Comparison of ENCODE assay signal across 14 mouse cellular contexts in the genomic region with DNA sequence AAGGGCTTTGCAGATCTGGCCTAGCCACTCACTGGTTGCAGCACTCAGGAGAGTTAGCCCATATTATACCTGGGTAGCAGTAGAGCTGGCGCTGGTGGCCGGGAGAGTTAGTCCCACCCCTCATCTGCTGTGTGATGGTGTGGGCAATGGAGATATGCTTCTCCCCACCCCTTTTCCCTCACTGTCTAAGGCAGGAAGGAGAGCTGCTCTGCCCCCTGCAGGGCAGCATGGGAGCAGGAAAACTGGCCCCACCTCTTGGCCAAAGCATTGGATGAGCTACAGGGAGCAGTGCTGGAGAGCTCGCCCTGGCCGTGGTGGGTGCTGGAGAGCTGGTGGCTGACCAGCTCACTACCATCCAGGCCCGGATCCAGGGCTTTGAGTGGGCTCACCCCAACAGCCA.
DNase-seq lines count a peak whose midpoint lies in the region; ATAC-seq and TF ChIP-seq lines count a peak whose summit lies in the region.
"Had no signal": no experiment of that assay in that cellular context is flagged by ENCODE, and none has a peak within 500 bp of the region (broad histone marks: within the 10 kb centered on the region; RNA-seq: fewer than 3 reads in every experiment).

No protein-coding gene starts in this region.

- no peak overlapping the region for H3K4me2 ChIP-seq in kidney, embryonic 14.5 days (replicated peaks; ENCODE audit: low read depth, low read length)
- H3K4me2 ChIP-seq in kidney, embryonic 15.5 days, result no peak overlapping the region
- no peak overlapping the region for H3K4me2 ChIP-seq in liver, postnatal 0 days (ENCODE audit: low read depth, low read length)
- H3K4me2 ChIP-seq: hindbrain, embryonic 12.5 days; limb, embryonic 12.5 days; neural tube, embryonic 13.5 days had no signal

- TF ChIP-seq POLR2A in MEL (IDR thresholded peaks at IDR 0.05; ENCODE audit: control insufficient read depth in 1 of 2, insufficient read depth in 1 of 2, low read depth in 1 of 2, low read length in 2 of 2, poor library complexity in 1 of 2), result no peak

- no peak overlapping the region for H3K9ac ChIP-seq in kidney, embryonic 14.5 days (ENCODE audit: low read depth, low read length)
- no peak overlapping the region for H3K9ac ChIP-seq in kidney, embryonic 15.5 days
- no peak overlapping the region for H3K9ac ChIP-seq in MEL (ENCODE audit: control insufficient read depth, low read depth, low read length, poor library complexity, severe bottlenecking)
- H3K9ac ChIP-seq in liver, postnatal 0 days (replicated peaks), result no peak overlapping the region
- H3K9ac ChIP-seq: hindbrain, embryonic 12.5 days; limb, embryonic 12.5 days; neural tube, embryonic 13.5 days had no signal

- no peaks in the 10 kb centered on the region for H3K79me2 ChIP-seq in MEL (ENCODE audit: control insufficient read depth, insufficient read depth, low read length, poor library complexity)

- WGBS in kidney, embryonic 14.5 days, result 67% methylated on average over 5 of the region's 5 CpGs
- 56% methylated on average over 5 of the region's 5 CpGs for WGBS in kidney, embryonic 15.5 days
- 41% methylated on average over 5 of the region's 5 CpGs for WGBS in liver, postnatal 0 days (ENCODE audit: insufficient replicate concordance)

- TF ChIP-seq CTCF in MEL (IDR thresholded peaks at IDR 0.05 in 2 of 3, conservative IDR thresholded peaks at IDR 0.05 in 1 of 3; ENCODE audit: control insufficient read depth in 1 of 3, insufficient read depth in 1 of 3, low read depth in 2 of 3, low read length in 3 of 3, poor library complexity in 1 of 3, severe bottlenecking in 1 of 3), result peak in 2 of 3 experiments; percentile 15 to 23; a peak in 3 of 6 replicates
- TF ChIP-seq CTCF in liver, postnatal 0 days (IDR thresholded peaks at IDR 0.05; ENCODE audit: low read depth), result peak; percentile 59

- ATAC-seq in kidney, embryonic 14.5 days (ENCODE audit: low FRiP score, low TSS enrichment), result 0 out of 2 replicates have a peak, but pooled peaks have one; percentile 24
- ATAC-seq in kidney, embryonic 15.5 days (replicated peaks; ENCODE audit: low FRiP score), result no peak
- no peak for ATAC-seq in liver, postnatal 0 days
- no peak for ATAC-seq in megakaryocyte, adult 5-6 weeks (ENCODE audit: poor library complexity, severe bottlenecking)

- TF ChIP-seq EP300 in MEL (IDR thresholded peaks at IDR 0.05; ENCODE audit: low read depth in 1 of 2, low read length in 2 of 2), result no peak
- TF ChIP-seq EP300 in liver, postnatal 0 days (IDR thresholded peaks at IDR 0.05; ENCODE audit: low read depth), result no peak

- H3K27me3 ChIP-seq in kidney, embryonic 14.5 days (ENCODE audit: control insufficient read depth, insufficient read depth, low read length), result no peaks in the 10 kb centered on the region
- H3K27me3 ChIP-seq in kidney, embryonic 15.5 days, result peaks cover 10% of the 10 kb centered on the region
- no peaks in the 10 kb centered on the region for H3K27me3 ChIP-seq in MEL (ENCODE audit: control insufficient read depth in 1 of 2, insufficient read depth in 2 of 2, low read length in 2 of 2)
- H3K27me3 ChIP-seq in liver, postnatal 0 days (ENCODE audit: insufficient read depth, low read length), result no peaks in the 10 kb centered on the region
- H3K27me3 ChIP-seq: hindbrain, embryonic 12.5 days had no signal

- no peak overlapping the region for H3K4me3 ChIP-seq in kidney, embryonic 14.5 days (ENCODE audit: low read length)
- no peak overlapping the region for H3K4me3 ChIP-seq in kidney, embryonic 15.5 days (replicated peaks)
- H3K4me3 ChIP-seq in MEL (ENCODE audit: control insufficient read depth in 1 of 2, insufficient read depth in 1 of 2, low read depth in 2 of 2, low read length in 2 of 2), result no peak overlapping the region
- H3K4me3 ChIP-seq in liver, postnatal 0 days (ENCODE audit: low read depth, low read length), result no peak overlapping the region
- H3K4me3 ChIP-seq: hindbrain, embryonic 12.5 days; limb, embryonic 12.5 days; megakaryocyte, embryonic 14.5 days; neural tube, embryonic 13.5 days had no signal

- no peaks in the 10 kb centered on the region for H3K4me1 ChIP-seq in kidney, embryonic 14.5 days (ENCODE audit: control insufficient read depth, insufficient read depth, low read length)
- no peaks in the 10 kb centered on the region for H3K4me1 ChIP-seq in kidney, embryonic 15.5 days
- H3K4me1 ChIP-seq in MEL (ENCODE audit: control insufficient read depth in 1 of 2, insufficient read depth in 2 of 2, low read length in 2 of 2), result no peaks in the 10 kb centered on the region
- H3K4me1 ChIP-seq in liver, postnatal 0 days (ENCODE audit: insufficient read depth), result no peaks in the 10 kb centered on the region
- H3K4me1 ChIP-seq: hindbrain, embryonic 12.5 days; limb, embryonic 12.5 days; neural tube, embryonic 13.5 days had no signal

- TF ChIP-seq RAD21 in MEL (IDR thresholded peaks at IDR 0.05; ENCODE audit: low read depth, low read length), result no peak

- H3K36me3 ChIP-seq in kidney, embryonic 14.5 days (ENCODE audit: control insufficient read depth, insufficient read depth, low read length), result no peaks in the 10 kb centered on the region
- no peaks in the 10 kb centered on the region for H3K36me3 ChIP-seq in kidney, embryonic 15.5 days
- H3K36me3 ChIP-seq in MEL (ENCODE audit: control insufficient read depth in 1 of 2, insufficient read depth in 2 of 2, low read length in 2 of 2), result no peaks in the 10 kb centered on the region
- H3K36me3 ChIP-seq in liver, postnatal 0 days (replicated peaks; ENCODE audit: insufficient read depth, low read length), result no peaks in the 10 kb centered on the region
- H3K36me3 ChIP-seq: hindbrain, embryonic 12.5 days; limb, embryonic 12.5 days; neural tube, embryonic 13.5 days had no signal

- DNase-seq in A20 (ENCODE audit: low read depth, low spot score) (peak; percentile 14), MEL (ENCODE audit: low read depth, low spot score) (no peak)
- DNase-seq in liver, postnatal 0 days, result peak; percentile 25
- no peak for DNase-seq in neural tube, embryonic 10.5 days (ENCODE audit: extremely low spot score, low spot score)
- DNase-seq: adrenal gland, postnatal 10 days; cerebellum, adult 9-11 months; right cerebral cortex, postnatal 25 days had no signal

- H3K27ac ChIP-seq in kidney, embryonic 14.5 days (ENCODE audit: low read depth, low read length), result no peak overlapping the region
- H3K27ac ChIP-seq in kidney, embryonic 15.5 days, result no peak overlapping the region
- H3K27ac ChIP-seq in MEL (ENCODE audit: control insufficient read depth, low read depth, low read length), result no peak overlapping the region
- no peak overlapping the region for H3K27ac ChIP-seq in liver, postnatal 0 days (ENCODE audit: low read depth)
- H3K27ac ChIP-seq: hindbrain, embryonic 12.5 days; limb, embryonic 12.5 days; neural tube, embryonic 13.5 days had no signal

- H3K9me3 ChIP-seq in kidney, embryonic 14.5 days (ENCODE audit: control insufficient read depth, low read length), result no peaks in the 10 kb centered on the region
- no peaks in the 10 kb centered on the region for H3K9me3 ChIP-seq in kidney, embryonic 15.5 days (replicated peaks)
- H3K9me3 ChIP-seq in MEL (replicated peaks; ENCODE audit: insufficient read depth, low read length), result no peaks in the 10 kb centered on the region
- no peaks in the 10 kb centered on the region for H3K9me3 ChIP-seq in liver, postnatal 0 days (ENCODE audit: low read length)
- H3K9me3 ChIP-seq: hindbrain, embryonic 12.5 days; limb, embryonic 12.5 days; neural tube, embryonic 13.5 days had no signal

TF ChIP-seq in MEL, 35 proteins besides CTCF, POLR2A, EP300 and RAD21:
- no peak for TF ChIP-seq MYC (IDR thresholded peaks at IDR 0.05; ENCODE audit: low read depth, low read length)
- peak; percentile 25; the same call in 1 of the 2 replicates for TF ChIP-seq SMC3 (IDR thresholded peaks at IDR 0.05; ENCODE audit: low read depth, low read length)

Comparison
In these comparisons a context has a peak if more than half of its experiments do, and no peak if none do; other contexts are left out.
1. DNase-seq: peak in A20 (single experiment) and liver, postnatal 0 days (single experiment); none in MEL (single experiment) and neural tube, embryonic 10.5 days (single experiment).